Mouse (Mus musculus) bone marrow macrophage, adult 2 months (primary cell): ENCODE measurements around the gene Dpm3.

Experiments
- CTCF ChIP-seq: IDR thresholded peaks from 2 replicates; pipeline ENCODE4 v1.5.1; 2012; ENCODE audit warnings: low read depth, mild to moderate bottlenecking, low read length, moderate library complexity
- POLR2A ChIP-seq: IDR thresholded peaks from 2 replicates; pipeline ENCODE4 v1.6.1; 2012; ENCODE audit warnings: mild to moderate bottlenecking, low read depth, low read length, borderline replicate concordance

DNA sequence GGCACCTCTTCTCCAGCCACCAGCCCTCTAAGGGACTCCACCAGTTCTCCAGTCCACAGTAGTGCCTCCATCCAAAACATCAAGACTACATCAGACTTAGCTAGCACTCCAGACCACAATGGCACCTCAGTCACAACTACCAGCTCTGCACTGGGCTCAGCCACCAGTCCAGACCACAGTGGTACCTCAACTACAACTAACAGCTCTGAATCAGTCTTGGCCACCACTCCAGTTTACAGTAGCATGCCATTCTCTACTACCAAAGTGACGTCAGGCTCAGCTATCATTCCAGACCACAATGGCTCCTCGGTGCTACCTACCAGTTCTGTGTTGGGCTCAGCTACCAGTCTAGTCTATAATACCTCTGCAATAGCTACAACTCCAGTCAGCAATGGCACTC, 28.6 kb upstream of the Dpm3 start:
- TF ChIP-seq CTCF = no peak
- no peak for TF ChIP-seq POLR2A
